Mouse (Mus musculus) midbrain, postnatal 0 days (tissue): ENCODE results near the gene Gm6904. TPM values are rescaled to one million over a fixed set of nuclear protein-coding genes. Genes with fewer than 3 reads are reported as not detected.

Experiments
- ATAC-seq: fragments of 200-750 bp; cut with Nextera tagmentation; 2 replicates; pipeline ENCODE4 v1.8.0; 2017; ENCODE audit warnings: moderate number of reproducible peaks, mild to moderate bottlenecking, moderate TSS enrichment, moderate library complexity; ENCODE audit not compliant: low FRiP score
- DNase-seq: peaks from one replicate; pipeline ENCODE4 v3.0.0-alpha.2; 2015; ENCODE audit warnings: low spot score
- H3K27ac ChIP-seq: fragments of 300-500 bp; sonication (generic); 2 replicates; pipeline ENCODE4 v1.5.1; 2014; ENCODE audit warnings: low read depth, mild to moderate bottlenecking, low read length, mixed read lengths
- H3K27me3 ChIP-seq: fragments of 300-500 bp; sonication (generic); 2 replicates; pipeline ENCODE4 v1.6.1; 2014; ENCODE audit warnings: low read length, control low read depth, mixed read lengths; ENCODE audit not compliant: insufficient read depth
- H3K36me3 ChIP-seq: fragments of 300-500 bp; sonication (generic); 2 replicates; pipeline ENCODE4 v1.6.1; 2014; ENCODE audit warnings: low read length, control low read depth, mixed read lengths; ENCODE audit not compliant: insufficient read depth
- H3K4me1 ChIP-seq: fragments of 300-500 bp; sonication (generic); 2 replicates; pipeline ENCODE4 v1.6.1; 2014; ENCODE audit warnings: mild to moderate bottlenecking, control low read depth, antibody characterized with exemption, low read length, mixed read lengths; ENCODE audit not compliant: insufficient read depth
- H3K4me2 ChIP-seq: fragments of 300-500 bp; sonication (generic); 2 replicates; pipeline ENCODE4 v1.6.1; 2014; ENCODE audit warnings: low read depth, mild to moderate bottlenecking, low read length, mixed read lengths; ENCODE audit not compliant: poor library complexity, severe bottlenecking
- H3K4me3 ChIP-seq: fragments of 300-500 bp; sonication (generic); 2 replicates; pipeline ENCODE4 v1.5.1; 2014; ENCODE audit warnings: low read depth, mild to moderate bottlenecking, low read length, moderate library complexity
- H3K9ac ChIP-seq: fragments of 300-500 bp; sonication (generic); replicated peaks from 2 replicates; pipeline ENCODE4 v1.6.1; 2014; ENCODE audit warnings: mild to moderate bottlenecking, low read length, moderate library complexity, mixed read lengths; ENCODE audit not compliant: poor library complexity, severe bottlenecking
- H3K9me3 ChIP-seq: fragments of 300-500 bp; sonication (generic); 2 replicates; pipeline ENCODE4 v1.6.1; 2016; ENCODE audit warnings: low read length, control low read depth
- CTCF ChIP-seq: IDR thresholded peaks from 2 replicates; pipeline ENCODE4 v1.5.1; 2016; ENCODE audit warnings: antibody characterized with exemption, mild to moderate bottlenecking
- WGBS: fragments of 180-500 bp; shearing (Covaris S2); extraction: QIAGEN DNeasy Blood & Tissue Kit; methylation state at CpG from one replicate; pipeline ENCODE4 v1.1.7; 2014; 5-methylcytosine and 5-hydroxymethylcytosine counted together
- polyA plus RNA-seq: library from polyadenylated mRNA; unstranded; fragments of >200 nt; fragmentation: Nextera tagmentation; extraction: Ambion mirVana; gene quantifications from 2 replicates; pipeline ENCODE4 v1.2.1, GENCODE M21; 2015
- total RNA-seq: library from RNA; depleted of rRNA; stranded (reverse); fragments of >200 nt; gene quantifications from 2 replicates; pipeline ENCODE4 v1.2.3, GENCODE M21; 2014

Gm6904 gene
- total and polyA plus RNA-seq, 2 experiments from 2014 or later = not detected

DNA sequence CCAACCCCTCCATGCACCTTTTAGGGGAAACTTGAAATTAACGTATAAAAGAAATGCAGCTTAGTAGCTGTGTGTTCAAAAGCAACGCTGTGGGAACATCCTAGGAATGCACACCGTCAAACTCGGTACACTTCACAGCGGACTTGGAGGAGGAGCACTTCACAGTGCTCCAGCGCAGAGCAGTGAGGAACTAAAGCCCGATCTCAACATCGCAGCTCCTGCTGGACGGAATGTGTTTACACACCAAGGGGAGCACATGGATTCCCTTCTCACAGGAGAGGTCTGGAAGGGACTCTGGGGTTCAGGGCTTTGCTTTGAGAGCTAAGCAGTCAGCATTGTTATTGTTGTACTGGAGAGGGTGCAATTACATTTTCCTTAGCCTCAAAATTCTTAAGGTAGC is 26.4 kb downstream of the Gm6904 start:
- Histone ChIP-seq H3K4me1 (no peaks in the 10 kb centered on the region), H3K36me3 (peaks cover 54% of the 10 kb centered on the region), H3K9ac (no peak overlapping the region), H3K27ac (no peak overlapping the region), H3K9me3 (no peaks in the 10 kb centered on the region), H3K27me3 (no peaks in the 10 kb centered on the region), H3K4me2 (no peak overlapping the region), H3K4me3 (no peak overlapping the region)
- TF ChIP-seq CTCF = no peak
- WGBS = 94% methylated on average over 9 of the region's 9 CpGs
- DNase-seq (no peak), ATAC-seq (no peak)

DNA sequence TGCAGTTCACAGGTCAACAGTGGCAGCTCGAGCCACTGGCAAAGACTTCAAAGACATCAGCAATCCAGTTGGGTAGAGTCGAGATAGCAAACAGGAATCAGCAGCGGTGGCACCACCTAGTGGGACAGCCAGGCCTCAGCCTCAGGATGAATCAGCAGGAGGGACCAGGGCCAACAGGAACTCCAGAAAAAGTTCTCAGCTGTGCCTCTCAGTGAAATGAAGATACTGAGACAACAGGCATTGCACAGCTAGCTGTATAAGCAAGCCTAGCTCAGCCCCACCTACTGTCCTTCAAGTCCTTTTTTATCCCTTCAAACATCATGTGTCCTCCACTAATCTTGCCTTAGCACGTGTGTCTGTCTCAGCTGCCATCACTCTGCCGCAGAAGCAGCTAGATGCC is 28.0 kb downstream of the Gm6904 start:
- no peak for DNase-seq
- H3K9me3 ChIP-seq = no peaks in the 10 kb centered on the region
- peaks cover 54% of the 10 kb centered on the region for H3K36me3 ChIP-seq
- TF ChIP-seq CTCF = peak; percentile 44
- ATAC-seq = no peak
- H3K4me3 ChIP-seq = no peak overlapping the region
- no peak overlapping the region for H3K4me2 ChIP-seq
- no peaks in the 10 kb centered on the region for H3K4me1 ChIP-seq
- no peak overlapping the region for H3K27ac ChIP-seq
- H3K9ac ChIP-seq = no peak overlapping the region
- 71% methylated on average over 5 of the region's 5 CpGs for WGBS
- H3K27me3 ChIP-seq = no peaks in the 10 kb centered on the region

DNA sequence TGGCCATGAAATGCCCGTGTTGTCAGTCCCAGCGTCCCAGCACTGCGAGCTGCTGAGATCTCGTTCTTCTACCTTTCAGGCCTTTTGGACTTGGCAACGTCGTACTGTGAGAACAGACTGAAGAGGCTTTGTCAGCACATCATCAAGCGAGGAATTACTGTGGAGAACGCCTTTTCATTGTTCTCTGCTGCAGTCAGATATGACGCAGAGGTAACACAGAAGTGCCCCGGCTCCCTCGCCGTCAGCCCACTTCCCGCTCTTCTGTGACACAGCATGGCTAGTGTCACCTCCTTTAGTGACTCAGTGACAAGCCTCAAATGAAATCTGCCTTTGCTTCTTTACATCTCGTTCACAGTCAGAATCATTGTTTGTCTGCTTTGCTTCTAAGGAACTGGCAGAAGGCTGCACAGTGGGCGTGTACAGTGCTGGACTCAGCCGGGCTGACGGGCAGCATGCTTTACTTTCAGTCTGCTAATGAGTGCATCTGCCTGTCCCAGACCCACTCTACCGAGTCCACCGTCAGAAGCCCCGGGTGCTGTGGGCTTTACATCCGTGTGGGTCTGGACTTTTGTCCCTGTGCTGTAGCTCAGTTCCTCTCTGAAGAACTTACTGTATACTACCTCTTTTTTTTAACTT is 29.6 kb downstream of the Gm6904 start:
- Histone ChIP-seq H3K4me3 (no peak overlapping the region), H3K9me3 (no peaks in the 10 kb centered on the region), H3K27ac (no peak overlapping the region), H3K4me2 (no peak overlapping the region), H3K27me3 (no peaks in the 10 kb centered on the region), H3K4me1 (no peaks in the 10 kb centered on the region), H3K36me3 (peaks cover 57% of the 10 kb centered on the region), H3K9ac (no peak overlapping the region)
- WGBS = 85% methylated on average over 21 of the region's 21 CpGs
- TF ChIP-seq CTCF = no peak
- no peak for DNase-seq
- ATAC-seq = no peak

DNA sequence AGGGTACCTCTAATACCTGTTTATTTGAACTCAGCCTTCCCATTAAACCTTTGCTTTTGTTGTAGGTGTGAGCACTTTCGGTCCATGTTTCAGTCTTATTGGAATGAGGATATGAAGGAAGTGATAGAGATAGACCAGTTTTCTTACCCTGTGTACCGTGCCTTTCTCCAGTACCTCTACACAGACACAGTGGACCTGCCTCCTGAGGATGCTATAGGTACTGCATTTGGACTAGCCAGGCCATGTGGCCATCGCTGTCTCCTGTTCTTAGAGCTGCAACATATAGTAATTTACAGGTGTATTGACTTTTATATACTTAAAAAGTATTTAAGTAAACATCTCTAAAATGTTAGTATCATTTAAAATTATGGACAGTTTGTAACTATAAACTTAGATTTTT is 30.2 kb downstream of the Gm6904 start:
- Histone ChIP-seq H3K9me3 (no peaks in the 10 kb centered on the region), H3K9ac (no peak overlapping the region), H3K4me2 (no peak overlapping the region), H3K4me3 (no peak overlapping the region), H3K27ac (no peak overlapping the region), H3K27me3 (no peaks in the 10 kb centered on the region), H3K4me1 (no peaks in the 10 kb centered on the region), H3K36me3 (peaks cover 54% of the 10 kb centered on the region)
- DNase-seq (no peak), ATAC-seq (no peak)
- 92% methylated on average over 3 of the region's 3 CpGs for WGBS
- TF ChIP-seq CTCF = peak; percentile 39

DNA sequence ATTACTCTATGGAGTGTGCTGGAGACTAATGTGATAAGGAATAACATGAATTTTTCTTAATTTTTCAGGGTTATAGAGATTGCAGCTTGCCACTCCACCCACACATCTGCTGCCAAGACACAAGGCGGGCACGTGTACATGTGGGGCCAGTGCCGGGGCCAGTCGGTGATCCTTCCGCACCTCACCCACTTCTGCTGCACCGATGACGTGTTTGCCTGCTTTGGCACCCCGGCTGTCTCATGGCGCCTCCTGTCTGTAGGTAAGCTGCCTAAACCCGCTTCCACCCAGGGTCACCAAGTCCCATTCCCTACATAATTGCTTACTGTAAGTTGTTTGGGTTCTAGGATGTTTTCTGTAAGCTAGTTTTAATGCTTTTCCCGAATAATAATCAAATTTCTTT is 33.8 kb downstream of the Gm6904 start:
- no peaks in the 10 kb centered on the region for H3K9me3 ChIP-seq
- ATAC-seq (no peak), DNase-seq (no peak)
- peaks cover 54% of the 10 kb centered on the region for H3K36me3 ChIP-seq
- WGBS = 96% methylated on average over 11 of the region's 11 CpGs
- H3K27ac ChIP-seq = no peak overlapping the region
- no peaks in the 10 kb centered on the region for H3K27me3 ChIP-seq
- H3K4me1 ChIP-seq = no peaks in the 10 kb centered on the region
- H3K4me3 ChIP-seq = no peak overlapping the region
- TF ChIP-seq CTCF = no peak
- no peak overlapping the region for H3K4me2 ChIP-seq
- no peak overlapping the region for H3K9ac ChIP-seq

DNA sequence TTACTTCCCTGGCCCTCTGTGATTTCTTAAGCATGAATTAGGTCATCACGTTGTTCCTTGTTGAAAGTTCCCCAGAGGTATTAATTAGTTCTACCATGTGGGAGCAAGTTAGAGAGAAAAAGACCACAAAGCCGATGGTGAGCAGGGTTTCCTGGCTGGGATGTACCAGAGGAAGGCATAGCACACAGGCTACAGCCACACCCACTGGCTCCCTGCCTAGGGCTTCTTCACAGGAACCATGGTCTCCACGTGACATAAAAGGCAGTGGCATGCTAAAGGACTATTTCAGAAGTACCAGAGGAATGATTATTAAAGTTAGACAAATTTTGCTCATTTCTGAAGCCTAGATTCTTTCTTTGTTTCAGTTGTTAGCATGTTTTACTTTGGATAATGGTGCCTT is 40.8 kb downstream of the Gm6904 start:
- Histone ChIP-seq H3K4me3 (no peak overlapping the region), H3K9ac (no peak overlapping the region), H3K9me3 (no peaks in the 10 kb centered on the region), H3K27me3 (no peaks in the 10 kb centered on the region), H3K4me1 (no peaks in the 10 kb centered on the region), H3K27ac (no peak overlapping the region), H3K4me2 (no peak overlapping the region), H3K36me3 (peaks cover 40% of the 10 kb centered on the region)
- DNase-seq = no peak
- ATAC-seq = no peak
- WGBS = 74% methylated on average over 3 of the region's 3 CpGs
- no peak for TF ChIP-seq CTCF
